Mouse (Mus musculus) ES-Bruce4 (cell line): Measurements from ENCODE around the gene Gstm5.

ENCODE experiments used
- CTCF ChIP-seq: IDR thresholded peaks from one replicate; pipeline ENCODE4 v1.8.1; 2011; ENCODE audit warnings: low read depth, low read length
- EP300 ChIP-seq: IDR thresholded peaks from 2 replicates; pipeline ENCODE4 v1.6.1; 2011; ENCODE audit warnings: low read depth, low read length; ENCODE audit not compliant: insufficient read depth

GRCm38 (mm10) chr3:107868452-107868851 is 27.2 kb upstream of the Gstm5 start:
- TF ChIP-seq CTCF (no peak), EP300 (no peak)
